8 mouse cellular contexts compared by ENCODE assay signal in the genomic region with DNA sequence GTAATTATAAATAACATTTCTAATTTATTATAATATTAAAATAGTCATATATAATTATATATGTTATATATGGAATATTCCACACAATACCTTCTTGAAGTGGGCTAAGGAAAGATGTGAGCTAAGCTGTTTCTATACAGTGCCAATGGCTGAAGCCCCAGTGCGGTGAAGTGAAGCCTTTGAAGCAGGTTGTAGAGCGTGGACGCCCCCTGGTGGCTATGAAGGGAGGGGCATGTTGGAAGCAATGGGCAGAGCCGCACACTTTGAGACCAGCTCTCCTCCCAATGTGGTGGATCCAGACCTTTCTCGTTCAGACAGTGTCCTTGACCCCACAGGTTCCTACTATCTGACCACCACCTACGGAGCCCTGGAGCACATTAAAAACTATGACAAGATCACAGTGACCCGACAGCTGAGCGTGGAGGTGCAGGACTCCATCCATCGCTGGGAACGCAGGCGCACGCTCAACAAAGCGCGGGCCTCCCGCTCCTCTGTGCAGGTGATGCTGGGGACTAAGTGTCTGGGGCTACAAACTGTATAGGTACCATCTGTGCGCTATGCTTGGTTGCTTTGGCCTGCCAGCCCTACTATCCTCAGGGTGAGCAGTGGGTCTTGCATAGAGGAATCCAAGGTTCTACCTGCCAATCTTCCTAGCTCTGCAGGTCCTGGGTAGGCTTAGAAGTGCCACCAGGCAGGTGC. TPM values are rescaled to one million over a fixed set of nuclear protein-coding genes. Genes with fewer than 3 reads are reported as not detected.
DNase-seq lines count a peak whose midpoint lies in the region; ATAC-seq lines count a peak whose summit lies in the region.

No protein-coding gene starts in this region.

- H3K27ac ChIP-seq in heart, embryonic 14.5 days (replicated peaks in 1 of 2; ENCODE audit: control insufficient read depth in 1 of 2, insufficient read depth in 1 of 2, low read depth in 2 of 2, low read length in 2 of 2), result no peak overlapping the region
- no peak overlapping the region for H3K27ac ChIP-seq in liver, embryonic 12.5 days
- H3K27ac ChIP-seq in stomach, embryonic 14.5 days (ENCODE audit: low read length), result no peak overlapping the region

- no peak overlapping the region for H3K4me2 ChIP-seq in heart, embryonic 14.5 days (ENCODE audit: low read length)
- no peak overlapping the region for H3K4me2 ChIP-seq in liver, embryonic 12.5 days
- H3K4me2 ChIP-seq in stomach, embryonic 14.5 days (replicated peaks; ENCODE audit: low read depth, low read length), result no peak overlapping the region

- H3K4me3 ChIP-seq in heart, embryonic 14.5 days (ENCODE audit: control insufficient read depth in 1 of 2, insufficient read depth in 1 of 2, low read depth in 1 of 2, low read length in 2 of 2), result no peak overlapping the region
- no peak overlapping the region for H3K4me3 ChIP-seq in liver, embryonic 12.5 days
- no peak overlapping the region for H3K4me3 ChIP-seq in stomach, embryonic 14.5 days (ENCODE audit: low read depth, low read length)

- H3K9me3 ChIP-seq in heart, embryonic 14.5 days (ENCODE audit: control insufficient read depth, low read length), result no peaks in the 10 kb centered on the region
- no peaks in the 10 kb centered on the region for H3K9me3 ChIP-seq in liver, embryonic 12.5 days (replicated peaks)
- no peaks in the 10 kb centered on the region for H3K9me3 ChIP-seq in stomach, embryonic 14.5 days (ENCODE audit: control insufficient read depth, low read depth, low read length)

- H3K9ac ChIP-seq in heart, embryonic 14.5 days (ENCODE audit: low read length), result no peak overlapping the region
- H3K9ac ChIP-seq in liver, embryonic 12.5 days, result no peak overlapping the region
- no peak overlapping the region for H3K9ac ChIP-seq in stomach, embryonic 14.5 days (replicated peaks; ENCODE audit: low read depth, low read length)

- no peaks in the 10 kb centered on the region for H3K27me3 ChIP-seq in heart, embryonic 14.5 days (ENCODE audit: control insufficient read depth, insufficient read depth, low read length)
- H3K27me3 ChIP-seq in liver, embryonic 12.5 days (replicated peaks), result no peaks in the 10 kb centered on the region
- no peaks in the 10 kb centered on the region for H3K27me3 ChIP-seq in stomach, embryonic 14.5 days (ENCODE audit: control insufficient read depth, insufficient read depth, low read length)

- H3K36me3 ChIP-seq in heart, embryonic 14.5 days (ENCODE audit: control insufficient read depth, insufficient read depth, low read length), result peaks cover 79% of the 10 kb centered on the region
- H3K36me3 ChIP-seq in liver, embryonic 12.5 days, result peaks cover 64% of the 10 kb centered on the region
- peaks cover 12% of the 10 kb centered on the region; the same call in 1 of the 2 replicates for H3K36me3 ChIP-seq in stomach, embryonic 14.5 days (ENCODE audit: control insufficient read depth, insufficient read depth, low read length)

- WGBS in heart, embryonic 14.5 days, result 57% methylated on average over 16 of the region's 16 CpGs
- 62% methylated on average over 16 of the region's 16 CpGs for WGBS in liver, embryonic 12.5 days (ENCODE audit: insufficient replicate concordance)
- WGBS in stomach, embryonic 14.5 days, result 55% methylated on average over 16 of the region's 16 CpGs

- ATAC-seq in erythroblast, adult 5-6 weeks (replicated peaks; ENCODE audit: low FRiP score, poor library complexity, severe bottlenecking), result peak; percentile 61; the same call in 1 of the 2 replicates
- peak; percentile 24; the same call in 1 of the 2 replicates for ATAC-seq in heart, embryonic 14.5 days (ENCODE audit: insufficient number of reproducible peaks, insufficient read depth, low FRiP score, low read depth)
- peak; percentile 33; the same call in 1 of the 2 replicates for ATAC-seq in liver, embryonic 12.5 days
- ATAC-seq in stomach, embryonic 14.5 days (ENCODE audit: insufficient number of reproducible peaks, insufficient read depth, low FRiP score, low read depth), result peak; percentile 38; the same call in 1 of the 2 replicates

- DNase-seq in CD4-positive helper T cell, adult 2 months (ENCODE audit: low read depth, low spot score), result peak; percentile 80
- peak; percentile 88 for DNase-seq in brain, adult 2 months (ENCODE audit: low read depth, low spot score)
- DNase-seq in kidney, postnatal 10 days, result peak; percentile 89
- peak; percentile 84 for DNase-seq in neural tube, embryonic 10.5 days (ENCODE audit: extremely low spot score, low spot score)

- no peaks in the 10 kb centered on the region for H3K4me1 ChIP-seq in heart, embryonic 14.5 days (ENCODE audit: control insufficient read depth in 2 of 2, insufficient read depth in 2 of 2, low read length in 2 of 2)
- no peaks in the 10 kb centered on the region for H3K4me1 ChIP-seq in liver, embryonic 12.5 days
- no peaks in the 10 kb centered on the region for H3K4me1 ChIP-seq in stomach, embryonic 14.5 days (ENCODE audit: control insufficient read depth, insufficient read depth, low read length)

RNA-seq across cellular contexts. Expression of gene Lgmn, which starts 52.2 kb away (rescaled TPM):
- total RNA-seq in erythroblast, adult 5-6 weeks (2015; ENCODE audit: low replicate concordance), result 27.1 and 37.8 TPM in 2 replicates
- 26.2 and 29.1 TPM in 2 replicates for total RNA-seq in erythroblast, adult 5-6 weeks (2017; ENCODE audit: low replicate concordance)
- polyA plus RNA-seq in heart, embryonic 14.5 days (2014; fragmentation: Nextera tagmentation; extraction: Ambion mirVana), result 120 and 126 TPM in 2 replicates
- 47.2 and 49.9 TPM in 2 replicates for polyA plus RNA-seq in liver, embryonic 12.5 days (2016; fragmentation: Nextera tagmentation; extraction: Ambion mirVana)
- 84.7 and 90.1 TPM in 2 replicates for polyA plus RNA-seq in stomach, embryonic 14.5 days (2014; fragmentation: Nextera tagmentation; extraction: Ambion mirVana)
